Mouse (Mus musculus): ENCODE results near the gene Pex26.

GRCm38 (mm10) chr6:121214221-121214620 lies 30.8 kb downstream of the Pex26 start:
- TF ChIP-seq CTCF (IDR thresholded peaks at IDR 0.05; ENCODE audit: low read depth, low read length) (no peak), GATA1 (IDR thresholded peaks at IDR 0.05; ENCODE audit: borderline replicate concordance, low read length) (no peak)

Data from G1E (cell line).